Mouse (Mus musculus): ENCODE data around the gene Defb20. TPM values are rescaled to one million over a fixed set of nuclear protein-coding genes. Genes with fewer than 3 reads are reported as not detected.
"Not testable (repeated sequence)": the region's sequence is repeated elsewhere in the genome, so short reads cannot be mapped to it uniquely, and the experiment has no call there.

The Defb20 gene
- polyA plus RNA-seq (2014; fragmentation: Nextera tagmentation; extraction: Ambion mirVana) = not detected in 2 replicates

DNA sequence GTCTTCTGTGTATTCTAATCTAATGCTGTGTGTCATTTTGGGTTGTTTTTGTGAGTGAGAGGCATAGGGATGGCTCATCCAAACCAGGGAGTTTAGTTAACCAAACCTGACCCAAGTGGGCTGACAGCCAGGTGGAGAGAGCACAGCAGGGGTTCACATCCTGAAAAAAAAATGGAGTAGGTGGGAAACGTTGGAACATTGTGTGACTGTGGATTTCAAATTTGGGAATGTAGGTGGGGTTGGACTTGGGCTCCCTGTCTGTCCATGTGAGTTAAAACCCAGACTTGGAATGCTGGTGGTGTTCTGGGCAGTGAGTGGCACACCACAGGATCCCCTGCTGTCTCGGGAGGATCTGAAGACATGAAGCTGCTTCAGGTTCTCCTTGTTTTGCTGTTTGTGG, at the start of gene Defb20:
Gene Defb20 (plus strand): TSS at position 301 of the 400 bp plus-strand sequence.
- Histone ChIP-seq H3K36me3 (ENCODE audit: control insufficient read depth, insufficient read depth, low read length) (no peaks in the 10 kb centered on the region), H3K4me2 (ENCODE audit: low read depth, severe bottlenecking) (no peak within 1 kb of the TSS), H3K27ac (replicated peaks; ENCODE audit: low read depth, low read length) (no peak within 1 kb of the TSS), H3K27me3 (ENCODE audit: control insufficient read depth, insufficient read depth, low read length) (no peaks in the 10 kb centered on the region), H3K4me3 (ENCODE audit: low read depth, low read length) (no peak within 1 kb of the TSS), H3K9ac (ENCODE audit: low read length) (no peak within 1 kb of the TSS), H3K4me1 (ENCODE audit: control insufficient read depth, insufficient read depth, low read length) (no peaks in the 10 kb centered on the region), H3K9me3 (ENCODE audit: control insufficient read depth, low read length) (no peaks in the 10 kb centered on the region)
- ATAC-seq (ENCODE audit: insufficient number of reproducible peaks, low FRiP score, low TSS enrichment, low read depth) (no peak), DNase-seq (ENCODE audit: low spot score) (no peak)
- WGBS = 60% methylated on average over 2 of the region's 2 CpGs

DNA sequence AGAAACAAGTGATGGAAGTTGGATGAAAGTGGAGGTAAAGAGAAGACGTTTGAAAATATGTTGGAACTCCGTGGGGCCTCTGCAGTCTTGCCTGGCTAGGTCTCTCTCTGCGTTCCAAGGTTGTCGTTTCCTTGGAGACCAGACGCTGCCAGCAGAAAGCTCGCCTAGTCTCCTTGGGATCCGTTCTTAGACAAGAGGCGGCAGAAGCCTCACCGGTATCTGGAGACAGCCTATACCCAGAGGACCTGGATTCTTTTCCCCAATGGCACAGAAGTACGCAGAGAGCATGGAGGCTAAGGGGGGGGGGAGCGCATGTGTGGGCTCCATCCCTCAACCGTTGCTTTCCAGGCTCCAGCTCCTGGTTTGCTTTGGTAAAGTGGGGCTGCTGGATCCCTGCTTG, 49.4 kb upstream of the Defb20 start:
- Histone ChIP-seq H3K4me1 (ENCODE audit: control insufficient read depth, insufficient read depth, low read length) (no peaks in the 10 kb centered on the region), H3K27me3 (ENCODE audit: control insufficient read depth, insufficient read depth, low read length) (no peaks in the 10 kb centered on the region), H3K4me3 (ENCODE audit: low read depth, low read length) (no peak overlapping the region), H3K9me3 (ENCODE audit: control insufficient read depth, low read length) (no peaks in the 10 kb centered on the region), H3K27ac (replicated peaks; ENCODE audit: low read depth, low read length) (no peak overlapping the region), H3K9ac (ENCODE audit: low read length) (no peak overlapping the region), H3K4me2 (ENCODE audit: low read depth, severe bottlenecking) (no peak overlapping the region), H3K36me3 (ENCODE audit: control insufficient read depth, insufficient read depth, low read length) (no peaks in the 10 kb centered on the region)
- ATAC-seq (ENCODE audit: insufficient number of reproducible peaks, low FRiP score, low TSS enrichment, low read depth) (no peak), DNase-seq (ENCODE audit: low spot score) (no peak)
- WGBS = 10% methylated on average over 12 of the region's 12 CpGs

DNA sequence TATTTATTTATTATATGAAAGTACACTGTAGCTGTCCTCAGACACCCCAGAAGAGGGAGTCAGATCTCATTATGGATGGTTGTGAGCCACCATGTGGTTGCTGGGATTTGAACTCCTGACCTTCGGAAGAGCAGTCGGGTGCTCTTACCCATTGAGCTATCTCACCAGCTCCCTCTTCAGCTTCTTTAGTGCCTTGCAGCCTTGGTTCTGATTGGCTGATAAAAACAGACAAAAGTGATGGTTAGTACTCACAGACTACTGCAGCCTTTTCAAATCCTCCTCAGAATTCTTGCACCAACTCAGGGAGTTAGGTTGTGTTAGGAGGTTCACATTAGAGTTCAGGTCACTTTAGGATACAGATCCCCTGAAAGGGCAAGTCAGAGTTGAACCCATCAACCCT, 48.4 kb upstream of the Defb20 start:
- H3K9me3 ChIP-seq (ENCODE audit: control insufficient read depth, low read length); ATAC-seq (ENCODE audit: insufficient number of reproducible peaks, low FRiP score, low TSS enrichment, low read depth); DNase-seq (ENCODE audit: low spot score); H3K4me2 ChIP-seq (ENCODE audit: low read depth, severe bottlenecking); H3K36me3 ChIP-seq (ENCODE audit: control insufficient read depth, insufficient read depth, low read length); H3K27ac ChIP-seq (replicated peaks; ENCODE audit: low read depth, low read length); H3K4me1 ChIP-seq (ENCODE audit: control insufficient read depth, insufficient read depth, low read length); H3K4me3 ChIP-seq (ENCODE audit: low read depth, low read length); H3K9ac ChIP-seq (ENCODE audit: low read length); H3K27me3 ChIP-seq (ENCODE audit: control insufficient read depth, insufficient read depth, low read length): not testable (repeated sequence)
- WGBS = 91% methylated on average over 2 of the region's 2 CpGs

DNA sequence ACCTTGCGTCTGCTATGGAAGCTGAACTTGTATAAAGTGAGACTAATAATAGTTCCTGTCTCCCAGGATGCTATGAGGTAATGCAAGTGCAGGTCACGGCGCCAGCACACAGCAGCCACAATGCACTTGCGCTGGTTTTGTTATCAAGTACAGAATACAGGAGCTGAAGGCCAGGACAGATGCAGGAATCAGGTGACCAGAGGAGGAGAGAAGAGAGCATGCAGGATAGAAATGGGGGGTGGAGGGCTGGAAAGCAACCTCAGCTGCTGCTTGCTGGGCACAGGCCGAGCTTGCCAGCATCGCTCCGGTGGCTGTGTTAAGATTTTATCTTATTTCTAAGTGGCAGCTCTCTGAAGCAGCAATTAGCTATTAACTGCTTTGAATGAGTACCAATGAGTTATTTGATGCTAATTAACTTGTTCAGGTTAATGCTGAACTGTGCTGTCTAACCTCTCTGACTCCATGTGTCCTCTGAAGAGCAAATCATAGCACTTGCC, 40.4 kb upstream of the Defb20 start:
- Histone ChIP-seq H3K36me3 (ENCODE audit: control insufficient read depth, insufficient read depth, low read length) (no peaks in the 10 kb centered on the region), H3K4me2 (ENCODE audit: low read depth, severe bottlenecking) (no peak overlapping the region), H3K4me1 (ENCODE audit: control insufficient read depth, insufficient read depth, low read length) (peaks cover 4% of the 10 kb centered on the region; the same call in 1 of the 2 replicates), H3K27ac (replicated peaks; ENCODE audit: low read depth, low read length) (no peak overlapping the region), H3K27me3 (ENCODE audit: control insufficient read depth, insufficient read depth, low read length) (no peaks in the 10 kb centered on the region), H3K9me3 (ENCODE audit: control insufficient read depth, low read length) (no peaks in the 10 kb centered on the region), H3K4me3 (ENCODE audit: low read depth, low read length) (no peak overlapping the region), H3K9ac (ENCODE audit: low read length) (no peak overlapping the region)
- DNase-seq (ENCODE audit: low spot score) (no peak), ATAC-seq (ENCODE audit: insufficient number of reproducible peaks, low FRiP score, low TSS enrichment, low read depth) (no peak)
- WGBS = 78% methylated on average over 7 of the region's 7 CpGs

DNA sequence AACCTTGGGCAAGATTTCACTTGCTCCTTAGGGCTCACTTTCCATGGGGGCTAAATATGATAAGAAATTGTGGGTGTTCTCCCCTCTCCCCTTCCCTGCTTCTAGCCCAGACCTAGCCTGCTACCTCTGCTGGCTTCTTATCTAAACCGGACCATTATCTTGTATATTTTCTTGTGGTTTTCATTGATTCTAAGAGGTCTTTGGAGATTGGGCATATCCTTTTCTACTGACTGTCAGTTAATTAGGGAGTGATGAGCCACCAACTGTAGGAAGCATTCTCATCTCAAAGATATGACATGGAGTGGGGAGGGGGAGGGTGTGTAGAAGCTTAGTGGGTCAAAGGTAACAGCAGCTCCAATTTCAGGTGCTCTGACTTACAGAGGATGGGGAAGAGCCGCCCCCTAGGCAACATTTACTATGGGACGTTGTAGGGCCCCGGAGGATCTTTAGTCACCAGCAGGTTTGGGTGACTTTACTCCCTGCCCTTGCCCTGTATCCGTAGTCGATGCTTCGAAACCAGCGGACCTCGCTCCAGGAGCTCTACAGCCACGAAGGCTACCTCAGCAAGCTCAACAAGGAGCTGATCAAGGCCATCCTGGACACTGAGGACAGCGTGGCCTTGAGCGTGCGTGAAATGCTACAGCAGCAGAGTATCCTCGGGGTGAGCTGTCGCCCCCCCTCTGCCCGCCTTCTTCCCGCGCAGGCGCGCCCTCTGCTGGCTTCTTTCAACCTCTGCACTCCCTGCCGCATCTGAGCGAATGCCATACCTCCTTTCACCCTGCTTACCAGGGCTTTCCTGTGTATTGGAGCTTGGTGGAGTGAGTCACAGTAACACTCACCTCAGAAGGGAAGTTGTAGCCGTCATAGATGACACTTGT, 39.6 kb upstream of the Defb20 start:
- peak; percentile 77 for ATAC-seq (ENCODE audit: insufficient number of reproducible peaks, low FRiP score, low TSS enrichment, low read depth)
- Histone ChIP-seq H3K4me2 (ENCODE audit: low read depth, severe bottlenecking) (peak overlapping the region; percentile 56), H3K9ac (ENCODE audit: low read length) (peak overlapping the region; percentile 57), H3K9me3 (ENCODE audit: control insufficient read depth, low read length) (no peaks in the 10 kb centered on the region), H3K27ac (replicated peaks; ENCODE audit: low read depth, low read length) (no peak overlapping the region), H3K36me3 (ENCODE audit: control insufficient read depth, insufficient read depth, low read length) (no peaks in the 10 kb centered on the region), H3K4me1 (ENCODE audit: control insufficient read depth, insufficient read depth, low read length) (peaks cover 4% of the 10 kb centered on the region; the same call in 1 of the 2 replicates), H3K4me3 (ENCODE audit: low read depth, low read length) (peak overlapping the region; percentile 26), H3K27me3 (ENCODE audit: control insufficient read depth, insufficient read depth, low read length) (no peaks in the 10 kb centered on the region)
- WGBS = 4% methylated on average over 23 of the region's 23 CpGs
- DNase-seq (ENCODE audit: low spot score) = peak; percentile 93

DNA sequence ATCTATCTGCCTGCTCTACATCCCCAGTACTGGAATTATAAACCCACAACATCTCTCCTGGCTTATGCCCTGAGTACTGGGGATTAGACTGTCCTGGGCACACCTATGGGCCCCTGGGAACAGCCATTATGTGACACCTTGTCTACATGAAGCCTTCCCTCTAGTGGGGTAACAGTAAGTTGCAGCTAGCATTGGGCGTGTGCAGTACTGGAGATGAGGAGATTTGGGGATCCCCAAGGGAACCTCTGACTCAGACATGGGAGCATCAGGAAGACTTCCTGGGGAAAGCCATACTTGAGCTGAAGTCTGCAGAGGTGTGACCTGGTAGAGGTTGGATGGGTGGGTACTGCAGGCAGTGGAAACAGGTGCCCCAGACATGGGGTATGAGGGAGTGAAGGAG, 37.9 kb upstream of the Defb20 start:
- Histone ChIP-seq H3K9ac (ENCODE audit: low read length) (no peak overlapping the region), H3K4me3 (ENCODE audit: low read depth, low read length) (no peak overlapping the region), H3K9me3 (ENCODE audit: control insufficient read depth, low read length) (no peaks in the 10 kb centered on the region), H3K27me3 (ENCODE audit: control insufficient read depth, insufficient read depth, low read length) (no peaks in the 10 kb centered on the region), H3K4me2 (ENCODE audit: low read depth, severe bottlenecking) (no peak overlapping the region), H3K27ac (replicated peaks; ENCODE audit: low read depth, low read length) (no peak overlapping the region), H3K4me1 (ENCODE audit: control insufficient read depth, insufficient read depth, low read length) (peaks cover 4% of the 10 kb centered on the region; the same call in 1 of the 2 replicates), H3K36me3 (ENCODE audit: control insufficient read depth, insufficient read depth, low read length) (no peaks in the 10 kb centered on the region)
- ATAC-seq (ENCODE audit: insufficient number of reproducible peaks, low FRiP score, low TSS enrichment, low read depth) = no peak
- WGBS = 65% methylated on average over 1 of the region's 1 CpGs
- no peak for DNase-seq (ENCODE audit: low spot score)

DNA sequence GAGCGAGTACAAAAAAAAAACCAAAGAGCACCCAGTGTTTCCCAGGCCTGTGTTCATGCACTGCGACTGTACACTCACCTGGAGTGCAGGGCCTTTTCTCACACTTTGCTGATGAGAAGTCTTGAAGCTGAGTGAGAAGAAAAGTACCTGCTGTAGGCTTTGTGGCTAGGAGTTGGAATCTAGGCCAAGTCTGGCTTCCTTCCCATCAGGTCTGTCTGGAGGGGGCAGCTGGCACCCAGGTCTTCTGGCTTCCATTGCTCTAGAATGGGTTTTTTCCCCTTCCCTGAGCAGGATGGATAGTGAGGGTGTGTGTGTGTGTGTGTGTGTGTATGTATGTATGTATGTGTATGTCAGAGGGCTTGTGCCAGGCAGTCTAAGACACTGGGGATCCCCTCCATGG, 37.0 kb upstream of the Defb20 start:
- no peak overlapping the region for H3K4me2 ChIP-seq (ENCODE audit: low read depth, severe bottlenecking)
- no peaks in the 10 kb centered on the region for H3K36me3 ChIP-seq (ENCODE audit: control insufficient read depth, insufficient read depth, low read length)
- H3K9ac ChIP-seq (ENCODE audit: low read length) = no peak overlapping the region
- no peak for DNase-seq (ENCODE audit: low spot score)
- H3K4me3 ChIP-seq (ENCODE audit: low read depth, low read length) = no peak overlapping the region
- H3K27ac ChIP-seq (replicated peaks; ENCODE audit: low read depth, low read length) = no peak overlapping the region
- WGBS = 84% methylated on average over 2 of the region's 2 CpGs
- H3K4me1 ChIP-seq (ENCODE audit: control insufficient read depth, insufficient read depth, low read length) = peaks cover 4% of the 10 kb centered on the region; the same call in 1 of the 2 replicates
- H3K9me3 ChIP-seq (ENCODE audit: control insufficient read depth, low read length) = no peaks in the 10 kb centered on the region
- no peaks in the 10 kb centered on the region for H3K27me3 ChIP-seq (ENCODE audit: control insufficient read depth, insufficient read depth, low read length)
- ATAC-seq (ENCODE audit: insufficient number of reproducible peaks, low FRiP score, low TSS enrichment, low read depth) = no peak

DNA sequence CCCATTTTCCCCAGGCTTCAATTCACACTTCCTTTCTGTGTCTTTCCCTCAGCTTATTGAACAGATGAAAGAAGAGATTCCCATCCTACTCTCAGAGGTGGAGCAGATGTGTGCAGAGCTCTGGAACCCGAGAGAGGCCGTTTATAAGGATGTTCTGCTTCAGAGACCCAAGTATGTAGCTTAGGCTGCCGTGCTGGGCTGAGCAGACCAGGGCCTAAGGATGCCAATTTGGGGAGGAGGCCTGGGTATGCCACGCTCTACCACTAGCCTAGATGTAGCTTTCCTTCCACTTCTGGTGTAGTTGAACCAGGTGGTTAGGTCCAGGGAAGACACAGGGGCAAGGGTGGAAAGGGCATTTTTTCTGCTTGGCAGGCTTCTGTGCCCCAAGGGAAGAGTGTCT, 34.5 kb upstream of the Defb20 start:
- 87% methylated on average over 4 of the region's 4 CpGs for WGBS

More for the DNA sequence above, 34.5 kb upstream of the Defb20 start:
- ATAC-seq (ENCODE audit: insufficient number of reproducible peaks, low FRiP score, low TSS enrichment, low read depth) = no peak
- H3K4me3 ChIP-seq (ENCODE audit: low read depth, low read length) = no peak overlapping the region
- H3K27me3 ChIP-seq (ENCODE audit: control insufficient read depth, insufficient read depth, low read length) = no peaks in the 10 kb centered on the region
- no peak for DNase-seq (ENCODE audit: low spot score)
- no peaks in the 10 kb centered on the region for H3K36me3 ChIP-seq (ENCODE audit: control insufficient read depth, insufficient read depth, low read length)
- H3K9ac ChIP-seq (ENCODE audit: low read length) = no peak overlapping the region
- H3K4me1 ChIP-seq (ENCODE audit: control insufficient read depth, insufficient read depth, low read length) = peaks cover 1% of the 10 kb centered on the region; the same call in 1 of the 2 replicates
- H3K4me2 ChIP-seq (ENCODE audit: low read depth, severe bottlenecking) = no peak overlapping the region; the same call in 1 of the 2 replicates
- H3K27ac ChIP-seq (replicated peaks; ENCODE audit: low read depth, low read length) = no peak overlapping the region
- no peaks in the 10 kb centered on the region for H3K9me3 ChIP-seq (ENCODE audit: control insufficient read depth, low read length)
